Mouse (Mus musculus) megakaryocyte, embryonic 14.5 days (primary cell): Measurements from ENCODE around the gene Zer1.

Experiments used
- FLI1 ChIP-seq: IDR thresholded peaks from 2 replicates; pipeline ENCODE4 v1.6.1; 2012; ENCODE audit warnings: low read length, inconsistent platforms, mixed read lengths
- GATA1 ChIP-seq: IDR thresholded peaks from 3 replicates; pipeline ENCODE4 v1.6.1; 2012; ENCODE audit warnings: mixed read lengths, low read length, inconsistent platforms, borderline replicate concordance

DNA sequence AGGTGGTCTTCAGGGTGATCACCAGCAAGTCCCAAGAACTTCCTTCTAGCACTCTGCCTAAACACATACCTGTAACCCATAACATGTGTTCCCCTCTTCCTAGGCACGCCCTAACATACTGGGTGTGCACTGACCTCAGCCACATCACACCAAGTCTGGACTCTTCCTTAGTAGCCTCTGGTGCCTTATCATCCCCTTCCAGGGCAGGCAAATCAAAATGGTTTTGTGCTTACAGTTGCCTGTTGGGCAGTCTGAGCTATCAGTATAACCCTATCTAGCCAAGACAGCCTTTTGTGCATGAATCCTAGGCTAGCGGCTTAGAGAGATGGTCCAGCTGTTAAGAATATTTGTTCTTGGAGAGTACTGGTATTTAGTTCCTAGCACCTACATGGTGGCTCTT is 12.9 kb downstream of the Zer1 start:
- TF ChIP-seq GATA1 = no peak
- TF ChIP-seq FLI1 = no peak
